Mouse (Mus musculus): ENCODE data around the gene Best2.

GRCm38 (mm10) chr8:84963952-84964351 is 50.4 kb downstream of the Best2 start:
- TF ChIP-seq CTCF (IDR thresholded peaks at IDR 0.05; ENCODE audit: control insufficient read depth, insufficient read depth, low read length), result no peak
- no peak for TF ChIP-seq POLR2A (IDR thresholded peaks at IDR 0.05; ENCODE audit: borderline replicate concordance, control insufficient read depth, low read depth, low read length)
